Mouse (Mus musculus) hindbrain, postnatal 0 days (tissue): ENCODE results near the gene Dlgap1. TPM values are rescaled to one million over a fixed set of nuclear protein-coding genes. Genes with fewer than 3 reads are reported as not detected.

Source experiments
- ATAC-seq: fragments of 200-750 bp; cut with Nextera tagmentation; 2 replicates; pipeline ENCODE4 v1.8.0; 2017; ENCODE audit warnings: mild to moderate bottlenecking, moderate TSS enrichment, moderate library complexity
- DNase-seq: peaks from one replicate; pipeline ENCODE4 v3.0.0-alpha.2; 2015; ENCODE audit warnings: low spot score
- H3K27ac ChIP-seq: fragments of 300-500 bp; sonication (generic); 2 replicates; pipeline ENCODE4 v1.5.1; 2014; ENCODE audit warnings: mild to moderate bottlenecking
- H3K27me3 ChIP-seq: fragments of 300-500 bp; sonication (generic); 2 replicates; pipeline ENCODE4 v1.6.1; 2014; ENCODE audit warnings: low read length, mixed read lengths; ENCODE audit not compliant: insufficient read depth
- H3K36me3 ChIP-seq: fragments of 300-500 bp; sonication (generic); 2 replicates; pipeline ENCODE4 v1.6.1; 2014; ENCODE audit warnings: low read length, mixed read lengths; ENCODE audit not compliant: insufficient read depth
- H3K4me1 ChIP-seq: fragments of 300-500 bp; sonication (generic); 2 replicates; pipeline ENCODE4 v1.6.1; 2014; ENCODE audit warnings: antibody characterized with exemption, low read length, mixed read lengths; ENCODE audit not compliant: insufficient read depth
- H3K4me2 ChIP-seq: fragments of 300-500 bp; sonication (generic); 2 replicates; pipeline ENCODE4 v1.6.1; 2014; ENCODE audit warnings: low read depth, mild to moderate bottlenecking, low read length, moderate library complexity, mixed read lengths
- H3K4me3 ChIP-seq: fragments of 300-500 bp; sonication (generic); 2 replicates; pipeline ENCODE4 v1.5.1; 2014; ENCODE audit warnings: low read length
- H3K9ac ChIP-seq: fragments of 300-500 bp; sonication (generic); replicated peaks from 2 replicates; pipeline ENCODE4 v1.6.1; 2014; ENCODE audit warnings: mild to moderate bottlenecking, low read length, moderate library complexity, mixed read lengths
- H3K9me3 ChIP-seq: fragments of 300-500 bp; sonication (generic); 2 replicates; pipeline ENCODE4 v1.6.1; 2016; ENCODE audit warnings: low read length, mixed read lengths
- CTCF ChIP-seq: IDR thresholded peaks from 2 replicates; pipeline ENCODE4 v1.5.1; 2016; ENCODE audit warnings: antibody characterized with exemption, control low read depth, low read depth
- WGBS: fragments of 180-500 bp; shearing (Covaris S2); extraction: QIAGEN DNeasy Blood & Tissue Kit; methylation state at CpG from one replicate; pipeline ENCODE4 v1.1.7; 2014; 5-methylcytosine and 5-hydroxymethylcytosine counted together
- polyA plus RNA-seq: library from polyadenylated mRNA; unstranded; fragments of >200 nt; fragmentation: Nextera tagmentation; extraction: Ambion mirVana; gene quantifications from 2 replicates; pipeline ENCODE4 v1.2.1, GENCODE M21; 2015
- total RNA-seq: library from RNA; depleted of rRNA; stranded (reverse); fragments of >200 nt; gene quantifications from 2 replicates; pipeline ENCODE4 v1.2.3, GENCODE M21; 2014

Gene Dlgap1
- total and polyA plus RNA-seq, 2 experiments from 2014 or later = 33.8 to 117 TPM

DNA sequence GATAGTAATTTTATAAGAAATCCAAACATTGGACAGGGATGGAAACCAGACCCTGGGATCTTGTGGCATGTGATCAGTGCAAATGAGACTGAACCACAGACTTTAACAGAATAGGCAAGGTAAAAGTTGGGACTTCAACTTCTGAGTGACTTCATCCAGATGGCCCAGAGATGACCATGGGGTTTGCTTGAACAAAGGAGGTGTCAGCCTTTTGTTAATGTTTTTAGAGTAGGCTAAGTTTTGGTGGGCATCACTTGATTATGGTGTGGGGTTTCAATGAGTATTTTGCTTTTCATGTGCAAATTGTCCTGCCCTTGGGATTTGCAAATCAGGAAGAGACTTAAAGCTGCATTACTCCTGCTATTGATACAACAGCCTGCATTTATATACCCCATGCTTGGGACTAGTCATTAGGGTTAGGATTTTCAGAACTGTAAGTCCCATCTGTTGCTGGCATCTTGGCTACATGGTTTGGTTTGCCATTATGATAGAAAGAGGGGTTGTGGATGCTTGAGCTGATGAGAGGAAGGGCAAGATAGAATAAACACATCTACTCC, 695.7 kb downstream of the Dlgap1 start:
- H3K9ac ChIP-seq = no peak overlapping the region
- no peak overlapping the region for H3K4me3 ChIP-seq
- no peaks in the 10 kb centered on the region for H3K36me3 ChIP-seq
- no peak overlapping the region for H3K27ac ChIP-seq
- H3K4me1 ChIP-seq = no peaks in the 10 kb centered on the region
- DNase-seq (no peak), ATAC-seq (no peak)
- no peak for TF ChIP-seq CTCF
- H3K9me3 ChIP-seq = no peaks in the 10 kb centered on the region
- no peak overlapping the region for H3K4me2 ChIP-seq
- H3K27me3 ChIP-seq = no peaks in the 10 kb centered on the region

DNA sequence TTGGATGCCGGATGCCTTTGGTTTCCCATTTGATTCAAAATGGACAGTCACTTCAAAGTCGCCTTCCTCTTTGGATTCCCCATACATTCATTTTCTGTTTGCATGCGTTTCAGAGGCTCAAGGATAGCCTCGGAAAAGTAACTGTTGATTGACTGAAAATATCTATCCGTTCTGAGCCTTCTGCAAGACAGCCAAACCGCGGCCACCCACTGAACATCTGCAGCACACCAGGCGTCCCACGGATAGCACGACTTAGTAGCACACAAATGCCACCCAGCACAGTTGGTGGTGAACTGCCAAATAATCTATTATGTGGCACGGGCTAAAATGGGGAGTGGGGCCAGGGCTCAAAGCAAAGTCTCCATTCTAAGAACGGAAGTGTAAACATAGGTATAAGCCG, 705.1 kb downstream of the Dlgap1 start:
- Histone ChIP-seq H3K4me2 (no peak overlapping the region), H3K27ac (no peak overlapping the region), H3K9me3 (no peaks in the 10 kb centered on the region), H3K9ac (no peak overlapping the region), H3K4me1 (no peaks in the 10 kb centered on the region), H3K4me3 (no peak overlapping the region), H3K36me3 (no peaks in the 10 kb centered on the region), H3K27me3 (no peaks in the 10 kb centered on the region)
- no peak for ATAC-seq
- WGBS = 85% methylated on average over 13 of the region's 13 CpGs
- no peak for DNase-seq
- no peak for TF ChIP-seq CTCF

DNA sequence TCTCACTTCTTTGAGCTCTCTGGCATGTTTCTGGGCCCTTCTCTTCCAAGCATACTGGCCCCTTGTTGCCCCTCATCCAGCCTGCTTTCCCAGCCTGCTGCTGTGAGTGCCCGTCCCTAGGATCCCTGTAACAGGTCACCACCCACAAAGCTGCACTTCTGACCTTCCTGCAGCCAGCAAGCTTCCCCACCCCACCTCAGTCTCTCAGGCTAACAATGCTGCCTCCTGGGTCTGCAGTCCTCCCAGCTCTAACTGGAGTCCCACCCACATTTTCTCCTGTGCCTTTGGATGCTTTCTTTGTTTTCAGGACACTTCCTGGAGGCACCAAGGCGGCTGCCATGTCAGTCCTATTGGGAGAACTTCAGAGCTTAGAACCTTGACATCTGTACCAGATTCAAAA, 707.6 kb downstream of the Dlgap1 start:
- no peaks in the 10 kb centered on the region for H3K9me3 ChIP-seq
- H3K9ac ChIP-seq = no peak overlapping the region
- no peaks in the 10 kb centered on the region for H3K36me3 ChIP-seq
- no peak for TF ChIP-seq CTCF
- no peak overlapping the region for H3K4me3 ChIP-seq
- H3K27me3 ChIP-seq = no peaks in the 10 kb centered on the region
- DNase-seq = no peak
- WGBS = 46% methylated on average over 2 of the region's 2 CpGs
- no peak overlapping the region for H3K4me2 ChIP-seq
- no peak for ATAC-seq
- H3K27ac ChIP-seq = no peak overlapping the region
- no peaks in the 10 kb centered on the region for H3K4me1 ChIP-seq

DNA sequence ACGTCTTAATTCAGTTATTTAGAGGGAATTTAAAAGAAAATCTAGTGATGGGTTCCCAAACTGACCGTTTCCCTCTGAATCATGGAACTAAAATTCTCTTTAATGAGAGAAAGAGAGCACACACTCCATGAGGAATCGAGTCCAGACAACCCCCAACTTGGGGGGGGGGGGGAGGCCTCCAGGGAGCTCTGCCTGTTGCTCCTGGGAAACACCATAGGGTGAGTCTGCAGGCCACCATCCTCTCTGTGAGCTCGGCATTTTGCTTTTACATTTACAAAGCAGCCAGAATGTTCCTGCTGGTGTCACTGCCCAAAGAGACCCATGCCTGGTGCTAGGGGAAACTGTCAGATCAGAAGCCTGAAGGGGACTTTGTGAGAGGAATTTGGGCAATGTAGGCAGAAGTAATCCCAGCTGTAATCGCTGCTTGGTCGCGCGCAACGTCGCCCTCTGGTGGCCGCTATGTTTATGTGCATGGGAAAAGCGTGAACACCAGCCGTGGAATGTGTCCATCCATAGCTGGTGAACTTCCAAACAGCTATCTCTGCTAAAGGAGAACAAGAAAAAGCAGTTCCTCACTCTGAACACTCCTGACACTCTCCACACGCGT, 714.8 kb downstream of the Dlgap1 start:
- 14% methylated on average over 15 of the region's 15 CpGs for WGBS
- H3K9me3 ChIP-seq = no peaks in the 10 kb centered on the region
- peak; percentile 97 for TF ChIP-seq CTCF
- no peak overlapping the region for H3K4me3 ChIP-seq
- no peak overlapping the region for H3K9ac ChIP-seq
- 0 out of 2 replicates have a peak overlapping the region, but pooled peaks have one; percentile 36 for H3K27ac ChIP-seq
- ATAC-seq (peak; percentile 74), DNase-seq (peak; percentile 83)
- H3K36me3 ChIP-seq = no peaks in the 10 kb centered on the region
- H3K4me1 ChIP-seq = no peaks in the 10 kb centered on the region
- no peaks in the 10 kb centered on the region for H3K27me3 ChIP-seq
- no peak overlapping the region for H3K4me2 ChIP-seq

DNA sequence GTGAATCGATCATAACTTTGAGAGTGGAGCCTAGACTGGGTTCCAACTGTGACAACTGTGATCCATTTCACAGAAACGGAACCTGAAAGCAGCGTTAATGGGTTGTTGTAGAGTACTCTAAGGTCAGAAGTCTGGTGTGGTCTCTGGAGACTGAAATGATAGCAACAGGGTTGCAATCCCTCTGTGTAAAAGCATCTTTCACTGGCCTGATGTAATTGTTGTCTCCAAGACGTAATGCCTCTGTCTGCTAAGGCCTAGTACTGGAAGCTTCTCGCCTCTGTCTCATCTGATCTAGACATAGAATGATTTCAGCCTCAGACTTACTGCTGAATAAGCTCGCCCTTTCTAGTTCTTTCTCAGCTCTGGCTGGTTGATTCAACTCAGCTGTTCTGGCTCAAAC, 721.3 kb downstream of the Dlgap1 start:
- ATAC-seq = no peak
- H3K36me3 ChIP-seq = no peaks in the 10 kb centered on the region
- no peak for TF ChIP-seq CTCF
- H3K9me3 ChIP-seq = no peaks in the 10 kb centered on the region
- no peak for DNase-seq
- H3K27me3 ChIP-seq = no peaks in the 10 kb centered on the region
- no peaks in the 10 kb centered on the region for H3K4me1 ChIP-seq
- H3K4me2 ChIP-seq = no peak overlapping the region
- WGBS = 86% methylated on average over 6 of the region's 6 CpGs
- H3K27ac ChIP-seq = no peak overlapping the region
- H3K9ac ChIP-seq = no peak overlapping the region
- no peak overlapping the region for H3K4me3 ChIP-seq

DNA sequence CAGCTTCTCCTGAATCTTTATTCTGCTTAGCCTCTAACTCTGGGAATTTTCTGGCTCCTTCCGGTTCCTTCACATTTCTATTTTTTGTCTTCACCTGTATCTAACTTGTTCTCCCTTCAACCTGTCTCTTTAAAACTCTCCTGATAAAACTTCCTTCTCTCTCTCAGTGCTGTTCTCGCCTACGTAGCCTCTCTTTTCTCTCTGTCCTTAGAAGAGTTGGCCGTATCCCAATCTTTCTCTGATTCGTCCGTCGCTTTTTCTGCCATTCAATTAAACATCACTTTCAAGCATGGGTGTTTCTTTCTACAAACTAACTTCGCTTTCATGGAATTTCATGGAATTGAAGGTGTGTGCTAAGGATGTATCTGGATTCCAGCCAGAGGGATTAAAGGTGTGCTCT, 721.7 kb downstream of the Dlgap1 start:
- no peaks in the 10 kb centered on the region for H3K9me3 ChIP-seq
- 81% methylated on average over 8 of the region's 8 CpGs for WGBS
- H3K27ac ChIP-seq = no peak overlapping the region
- no peak for TF ChIP-seq CTCF
- H3K4me1 ChIP-seq = no peaks in the 10 kb centered on the region
- no peak overlapping the region for H3K4me3 ChIP-seq
- DNase-seq = no peak
- no peak overlapping the region for H3K9ac ChIP-seq
- H3K4me2 ChIP-seq = no peak overlapping the region
- no peak for ATAC-seq
- no peaks in the 10 kb centered on the region for H3K27me3 ChIP-seq
- no peaks in the 10 kb centered on the region for H3K36me3 ChIP-seq
